Mouse (Mus musculus) brain, embryonic 14.5 days (tissue): Measurements from ENCODE around the gene Gsto1. TPM values are rescaled to one million over a fixed set of nuclear protein-coding genes. Genes with fewer than 3 reads are reported as not detected.
A peak's percentile ranks its signal among the peaks of the same experiment; 100 is the strongest.

Experiments used
- DNase-seq: peaks from one replicate; pipeline ENCODE4 v3.0.0-alpha.2; 2011; ENCODE audit warnings: low read depth
- CTCF ChIP-seq: fragments of 200-500 bp; IDR thresholded peaks from 2 replicates; pipeline ENCODE4 v1.5.1; 2012; ENCODE audit warnings: inconsistent platforms, mild to moderate bottlenecking, moderate library complexity, borderline replicate concordance; ENCODE audit not compliant: insufficient read depth, insufficient read length; ENCODE audit errors: extremely low read depth
- POLR2A ChIP-seq: fragments of 200-500 bp; IDR thresholded peaks from 2 replicates; pipeline ENCODE4 v1.6.1; 2012; ENCODE audit warnings: mild to moderate bottlenecking, inconsistent platforms, borderline replicate concordance; ENCODE audit not compliant: poor library complexity, insufficient read depth, insufficient read length, severe bottlenecking; ENCODE audit errors: extremely low read depth
- polyA plus RNA-seq: library from polyadenylated mRNA; depleted of rRNA; stranded (reverse); fragments of >200 nt; gene quantifications from 2 replicates; pipeline ENCODE4 v1.2.3, GENCODE M21; 2012

Gsto1 gene
- polyA plus RNA-seq, 1 experiment: 64.8 TPM

- no peak for DNase-seq
- TF ChIP-seq CTCF: no peak
- TF ChIP-seq POLR2A: no peak
These were observed 45.8 kb downstream of the Gsto1 start for GRCm38 (mm10) chr19:47900558-47900957.

GRCm38 (mm10) chr19:47902316-47903201 lies 47.8 kb downstream of the Gsto1 start:
- no peak for TF ChIP-seq POLR2A
- TF ChIP-seq CTCF: no peak
- no peak for DNase-seq

GRCm38 (mm10) chr19:47903679-47904078 lies 48.9 kb downstream of the Gsto1 start:
- peak; percentile 53 for DNase-seq
- TF ChIP-seq CTCF: no peak
- TF ChIP-seq POLR2A: no peak

DNA sequence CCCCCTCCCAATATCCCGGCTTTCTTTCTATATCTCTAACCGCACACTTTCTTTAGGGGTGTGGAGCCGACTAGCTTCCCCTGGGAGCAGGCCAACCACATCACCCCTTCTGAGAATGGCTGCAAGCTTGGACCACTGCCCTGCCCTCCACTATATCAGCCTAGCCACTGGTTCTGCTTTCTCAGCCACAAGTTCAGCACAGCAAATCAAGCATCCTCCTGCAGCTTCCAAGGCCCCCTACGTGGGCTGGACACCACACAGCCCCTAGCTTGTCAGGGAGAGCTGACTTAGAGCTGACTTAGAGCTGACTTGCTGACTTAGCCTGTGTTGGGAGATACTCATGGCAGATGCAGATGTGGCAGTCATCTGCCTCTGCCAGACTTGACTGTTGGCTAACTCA lies 50.3 kb downstream of the Gsto1 start:
- no peak for DNase-seq
- TF ChIP-seq CTCF: no peak
- TF ChIP-seq POLR2A: no peak

DNA sequence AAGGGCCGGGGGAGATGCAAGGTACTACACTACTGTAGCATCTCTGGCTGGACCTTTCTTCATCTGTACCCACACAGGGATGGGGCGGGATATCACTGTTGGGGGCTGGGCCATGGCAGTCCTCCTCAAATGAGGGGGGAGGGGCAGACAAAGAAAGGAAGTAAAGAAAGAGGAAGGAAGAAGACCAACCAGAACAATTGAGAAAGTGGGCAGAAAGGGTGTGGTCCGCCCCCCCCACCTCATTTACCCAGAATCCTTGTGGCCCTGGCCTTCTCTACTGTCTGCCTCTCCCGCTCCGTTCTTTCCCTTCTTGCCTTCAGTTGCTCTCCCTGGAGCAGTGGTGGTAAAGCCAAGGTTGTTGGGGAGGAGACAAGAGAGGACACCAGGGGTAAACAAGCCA lies 50.8 kb downstream of the Gsto1 start:
- DNase-seq: no peak
- TF ChIP-seq CTCF (no peak), POLR2A (no peak)

DNA sequence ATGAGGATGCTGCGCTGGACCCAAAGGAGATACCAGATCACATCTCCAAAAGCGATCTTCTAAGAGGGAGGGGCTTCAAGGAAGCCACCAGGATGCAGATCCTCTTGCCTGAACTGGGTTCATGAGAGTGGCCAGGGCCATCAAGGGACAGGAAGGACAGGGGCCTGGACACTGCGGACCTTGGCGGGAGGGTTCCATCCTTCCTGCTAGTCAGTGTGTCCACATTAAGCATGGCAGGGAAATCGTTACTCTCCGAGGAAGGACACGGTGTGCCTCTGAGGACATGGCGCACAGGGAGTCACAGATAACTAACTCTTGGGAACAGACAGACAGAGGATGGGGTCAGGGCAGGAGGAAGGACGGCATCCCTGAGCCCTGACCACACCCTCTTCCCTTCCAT lies 52.8 kb downstream of the Gsto1 start:
- TF ChIP-seq CTCF (no peak), POLR2A (no peak)
- DNase-seq: no peak

DNA sequence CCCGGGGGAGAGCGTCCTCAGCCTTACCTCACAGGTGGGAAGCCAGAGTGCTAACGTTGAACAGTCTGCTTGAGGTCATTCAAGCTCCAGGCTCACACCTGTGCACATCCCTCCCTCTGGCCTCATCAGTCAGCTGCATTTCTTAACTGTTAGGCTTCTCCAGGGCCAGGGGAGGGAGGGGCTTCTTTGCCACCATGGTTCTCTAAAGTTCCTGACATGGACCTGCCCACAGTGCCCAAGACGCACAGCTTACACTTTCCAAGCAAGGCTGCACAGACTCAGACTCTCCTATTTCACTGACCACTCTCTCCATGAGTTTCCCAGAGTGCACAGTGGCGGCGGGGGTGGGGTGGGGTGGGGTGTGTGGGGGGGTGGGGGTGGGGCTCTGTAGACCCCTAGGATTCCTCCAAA lies 54.2 kb downstream of the Gsto1 start:
- TF ChIP-seq POLR2A: no peak
- TF ChIP-seq CTCF: no peak
- DNase-seq: peak; percentile 31

DNA sequence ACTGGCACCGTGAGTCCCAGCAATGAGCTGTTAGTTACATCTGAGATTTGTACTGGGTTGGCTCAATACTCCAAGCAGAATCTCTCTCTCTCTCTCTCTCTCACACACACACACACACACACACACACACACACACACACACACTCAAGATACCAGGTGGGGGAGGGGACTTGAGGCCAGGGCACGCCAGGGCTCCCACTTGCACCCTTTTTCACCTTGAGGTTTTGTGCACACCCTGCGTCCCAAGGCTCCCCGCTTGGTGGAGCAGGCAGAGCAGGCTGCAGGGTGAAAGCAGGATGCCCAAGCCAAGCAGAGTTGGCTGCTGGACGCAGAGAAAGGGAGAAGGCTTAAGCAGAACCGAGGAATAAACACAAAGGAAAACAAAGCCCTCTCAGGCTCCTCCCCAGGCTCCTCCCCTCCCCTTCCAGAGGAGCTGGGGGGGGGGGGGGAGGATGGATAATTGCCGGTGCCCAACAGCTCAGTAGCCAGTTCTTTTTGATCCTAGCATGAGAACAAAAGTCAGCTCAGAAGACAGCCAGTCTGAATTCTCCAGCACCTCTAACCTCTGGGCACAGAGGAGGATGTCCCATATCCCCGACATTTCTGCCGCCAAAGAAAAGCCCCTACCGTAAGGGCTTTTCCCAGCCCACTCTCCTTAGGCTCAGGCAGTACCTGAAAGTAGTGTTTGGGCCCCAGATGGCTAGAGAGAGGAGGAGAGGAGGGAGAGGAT lies 54.8 kb downstream of the Gsto1 start:
- peak; percentile 90 for DNase-seq
- peak; percentile 33; the same call in 1 of the 2 replicates for TF ChIP-seq POLR2A
- no peak for TF ChIP-seq CTCF

DNA sequence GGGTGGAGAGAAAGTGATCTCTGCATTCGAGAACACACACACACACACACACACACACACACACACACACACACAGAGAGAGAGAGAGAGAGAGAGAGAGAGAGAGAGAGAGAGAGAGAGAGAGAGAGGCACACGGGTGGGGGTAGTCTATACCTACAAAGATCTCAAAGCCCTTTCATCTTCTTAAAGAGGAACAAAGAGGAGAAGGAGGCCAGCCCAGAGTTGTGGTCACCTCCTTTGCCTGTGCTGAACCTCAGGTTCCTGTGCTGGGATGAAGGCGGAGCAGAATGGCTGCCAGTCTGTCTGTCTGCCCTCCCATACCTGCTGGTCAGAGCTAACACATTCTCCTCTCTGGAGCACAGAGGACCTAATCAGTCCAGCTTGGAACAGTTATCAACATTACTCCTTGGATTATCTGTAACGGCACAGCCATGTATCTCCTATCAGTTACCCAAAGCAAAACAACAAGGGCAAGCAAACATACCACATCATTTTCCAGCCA lies 55.4 kb downstream of the Gsto1 start:
- TF ChIP-seq CTCF: no peak
- no peak for DNase-seq

- TF ChIP-seq CTCF (no peak), POLR2A (no peak)
- no peak for DNase-seq
These were observed 56.0 kb downstream of the Gsto1 start for GRCm38 (mm10) chr19:47910751-47911150.

DNA sequence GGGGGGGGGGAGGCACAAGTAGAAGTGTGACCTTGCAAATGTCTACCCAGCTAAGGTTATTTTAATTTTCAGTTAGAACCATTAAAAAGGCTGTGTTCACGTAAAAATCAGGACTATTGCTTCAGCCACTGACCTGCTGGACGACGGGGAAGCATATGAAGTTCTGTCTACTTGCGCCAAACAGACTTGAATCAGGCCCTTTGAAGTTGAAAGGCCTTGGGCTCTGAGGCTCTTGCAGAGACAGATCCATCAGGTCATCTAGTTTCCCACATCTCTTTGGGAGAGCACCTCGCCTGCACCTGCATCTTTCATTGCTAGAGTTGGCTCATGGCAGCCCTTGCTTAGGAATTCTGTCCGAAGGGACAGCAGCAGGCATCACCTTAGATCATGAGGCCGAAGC lies 58.6 kb downstream of the Gsto1 start:
- DNase-seq: no peak
- TF ChIP-seq CTCF (no peak), POLR2A (no peak)
